Mouse (Mus musculus) telencephalon, adult 2 months (tissue): ENCODE data around the gene Iqgap2.

ENCODE experiments used
- DNase-seq: peaks from one replicate; pipeline ENCODE4 v3.0.0-alpha.2; 2011; ENCODE audit warnings: low read depth, low spot score

Iqgap2 gene

GRCm38 (mm10) chr13:95891491-95891925 is at the start of gene Iqgap2:
Gene Iqgap2, minus strand, starts transcription at chr13:95891922.
- no peak for DNase-seq

- no peak for DNase-seq
Measured at GRCm38 (mm10) chr13:95940811-95941210, 49.1 kb upstream of the Iqgap2 start.

DNA sequence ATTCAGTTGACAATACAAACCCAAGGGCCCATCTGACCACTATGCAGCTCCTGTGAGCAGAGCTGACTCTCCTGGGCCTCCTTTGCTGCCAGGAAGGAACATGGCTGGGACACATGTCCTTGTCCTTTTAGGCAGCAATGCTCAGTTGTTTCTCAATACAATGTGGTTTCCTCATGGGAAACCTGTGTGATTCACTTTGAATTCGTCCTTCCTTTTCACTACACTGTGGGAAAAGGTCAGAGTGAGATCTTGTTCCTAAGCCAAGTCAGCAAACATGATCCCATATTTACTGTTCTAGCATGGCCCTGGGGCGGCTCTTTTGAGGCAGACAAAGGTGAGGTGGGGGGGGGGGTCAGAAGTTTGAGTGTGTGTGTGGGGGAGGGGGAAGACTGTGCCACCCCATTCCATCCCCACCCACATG is 32.5 kb upstream of the Iqgap2 start:
- DNase-seq: no peak

DNA sequence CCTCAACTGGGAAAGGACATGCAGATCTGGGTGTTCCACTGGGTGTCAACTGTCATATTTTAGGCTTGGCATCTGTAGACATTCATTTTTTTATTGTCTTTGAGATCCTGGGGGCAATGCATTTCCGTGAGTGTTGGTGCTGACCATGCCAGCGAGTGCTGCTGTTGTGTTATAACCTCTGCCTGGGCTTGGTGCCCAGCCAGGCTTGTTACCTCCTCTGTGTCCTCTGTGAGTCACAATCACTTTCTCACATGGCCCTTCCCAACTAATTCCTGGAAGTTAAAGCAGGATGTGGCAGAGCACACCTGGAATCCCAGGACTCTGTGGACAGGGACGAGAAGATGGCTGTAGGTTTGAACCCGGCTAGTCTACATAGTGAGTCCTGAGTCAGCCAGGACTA is 30.9 kb upstream of the Iqgap2 start:
- no peak for DNase-seq

DNA sequence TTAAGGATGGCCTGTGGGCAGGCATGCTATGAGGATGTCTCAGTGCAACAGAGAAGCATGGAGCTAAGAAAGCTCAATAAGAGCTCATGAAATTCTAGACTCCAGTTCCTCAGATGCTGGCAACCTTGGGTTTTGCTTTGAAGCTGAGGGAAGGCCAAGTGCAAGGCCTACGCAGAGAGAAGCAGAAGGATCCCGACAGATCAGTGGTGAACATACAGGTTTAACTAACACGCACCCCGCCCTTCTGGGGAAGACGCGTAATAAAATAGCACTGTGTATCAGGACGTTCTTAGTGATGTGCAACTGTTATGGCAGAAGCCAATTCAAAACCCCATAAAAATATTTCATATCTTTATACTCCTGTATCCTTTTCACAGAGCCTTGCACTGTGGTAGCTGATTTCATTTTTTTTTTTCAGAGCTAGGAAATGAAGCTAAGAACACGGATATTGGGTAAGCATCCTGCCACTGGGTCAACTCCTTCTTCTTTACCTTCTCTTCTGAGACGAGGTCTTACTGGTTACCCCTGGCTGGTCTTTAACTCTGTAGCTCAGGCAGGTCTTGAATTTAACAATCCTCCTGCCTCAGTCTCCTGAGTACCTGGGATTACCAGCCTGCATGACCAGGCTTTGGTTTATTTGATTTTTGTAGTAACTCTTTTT is 27.0 kb upstream of the Iqgap2 start:
- no peak for DNase-seq

DNA sequence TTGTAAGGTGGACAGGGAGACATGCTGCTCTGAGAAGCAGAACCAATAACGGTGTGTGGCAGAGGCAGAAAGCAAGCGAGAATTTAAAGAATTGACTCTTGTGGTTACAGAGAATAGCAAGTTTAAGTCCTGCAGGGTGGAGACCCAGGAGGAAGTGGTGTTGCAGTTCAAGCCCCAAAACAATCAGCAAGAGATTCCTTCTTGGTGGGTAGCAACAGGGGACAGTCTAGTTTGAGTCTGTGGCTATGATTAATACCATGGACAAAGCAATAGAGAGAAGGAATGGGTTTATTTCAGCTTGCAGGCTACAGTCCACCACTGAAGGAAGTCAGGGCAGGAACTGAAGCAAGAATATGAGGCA is 21.3 kb upstream of the Iqgap2 start:
- DNase-seq: no peak

- DNase-seq: no peak
Measured at GRCm38 (mm10) chr13:95912157-95913045, 20.7 kb upstream of the Iqgap2 start.

GRCm38 (mm10) chr13:95910270-95910669 is 18.5 kb upstream of the Iqgap2 start:
- DNase-seq: no peak

DNA sequence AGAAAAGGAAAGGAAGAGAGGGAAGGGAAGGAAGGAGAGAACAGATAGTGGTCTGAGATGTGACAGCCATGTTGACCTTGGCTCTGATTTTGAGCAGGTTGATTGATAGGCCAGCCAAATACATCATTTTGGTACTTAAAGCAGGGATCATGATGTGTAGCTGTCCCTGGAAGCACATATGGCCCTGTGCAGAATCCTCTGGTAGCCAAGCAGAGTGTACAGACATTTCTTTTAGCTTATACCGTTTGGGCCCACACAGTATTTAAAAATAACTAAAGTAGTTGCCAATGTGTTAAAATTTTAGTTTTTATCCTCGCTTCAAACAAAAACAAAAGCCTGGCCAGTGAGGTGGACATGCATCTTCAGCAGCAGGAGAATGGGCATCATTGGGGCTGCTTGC is 17.5 kb upstream of the Iqgap2 start:
- DNase-seq: no peak

- DNase-seq: no peak
Measured at GRCm38 (mm10) chr13:95902696-95903095, 11.0 kb upstream of the Iqgap2 start.

DNA sequence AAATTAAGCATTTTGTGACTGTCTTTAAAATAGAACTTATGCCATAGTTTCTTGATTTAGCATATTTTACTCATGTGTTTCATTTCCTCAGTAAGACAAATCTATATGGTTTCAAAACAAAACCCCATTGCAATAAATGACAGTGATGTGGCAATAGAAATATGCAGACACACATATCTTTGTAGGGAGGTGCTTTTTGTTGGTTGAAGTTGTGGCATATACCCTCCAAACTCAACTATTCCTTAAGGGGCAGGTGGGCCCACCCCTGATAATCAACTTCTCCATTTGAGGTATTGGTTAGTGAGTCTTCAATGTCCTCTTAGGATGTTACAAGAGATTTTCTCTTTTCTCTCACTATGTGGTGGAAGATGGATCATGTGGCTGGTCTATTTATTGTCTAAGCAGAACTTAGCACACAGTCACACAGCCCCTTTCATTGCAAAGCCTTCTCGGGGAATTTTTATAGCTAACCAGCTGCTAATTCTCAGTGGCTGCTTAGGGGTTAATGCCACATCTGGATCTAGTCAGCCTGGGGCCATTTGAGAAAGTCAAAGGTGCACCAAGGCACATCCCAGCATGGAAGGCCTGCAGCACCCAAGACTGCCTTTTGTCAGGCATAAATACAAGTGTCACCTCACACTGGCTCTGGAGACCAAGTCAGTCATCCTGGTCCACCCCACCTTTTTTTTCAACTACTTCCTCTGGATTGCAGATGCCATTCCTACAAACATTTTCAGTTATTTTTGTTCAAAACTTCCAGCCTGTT is 8.3 kb upstream of the Iqgap2 start:
- no peak for DNase-seq

- no peak for DNase-seq
Measured at GRCm38 (mm10) chr13:95896501-95896900, 4.8 kb upstream of the Iqgap2 start.

DNA sequence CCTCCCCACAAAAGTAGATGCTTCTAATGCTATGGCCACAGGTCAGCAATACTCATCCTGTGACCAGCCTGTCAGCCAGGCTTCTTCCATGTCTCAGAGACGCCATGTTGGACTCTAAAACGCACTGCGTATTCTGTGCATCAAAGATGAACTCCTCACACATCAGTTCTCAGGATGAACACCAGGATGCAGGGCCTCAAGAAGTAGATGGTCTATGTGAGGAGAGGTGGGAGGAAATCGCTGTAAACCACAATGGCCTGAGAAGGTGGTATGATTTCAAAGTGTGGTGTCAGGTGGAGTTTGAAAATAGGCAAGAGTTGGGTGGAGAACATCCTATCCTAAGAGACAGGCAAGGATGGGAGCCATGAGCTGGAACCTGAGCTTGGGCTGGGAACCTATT is 1.4 kb upstream of the Iqgap2 start:
- DNase-seq: no peak

GRCm38 (mm10) chr13:95892611-95893145 is 956 bp upstream of the Iqgap2 start:
- no peak for DNase-seq

DNA sequence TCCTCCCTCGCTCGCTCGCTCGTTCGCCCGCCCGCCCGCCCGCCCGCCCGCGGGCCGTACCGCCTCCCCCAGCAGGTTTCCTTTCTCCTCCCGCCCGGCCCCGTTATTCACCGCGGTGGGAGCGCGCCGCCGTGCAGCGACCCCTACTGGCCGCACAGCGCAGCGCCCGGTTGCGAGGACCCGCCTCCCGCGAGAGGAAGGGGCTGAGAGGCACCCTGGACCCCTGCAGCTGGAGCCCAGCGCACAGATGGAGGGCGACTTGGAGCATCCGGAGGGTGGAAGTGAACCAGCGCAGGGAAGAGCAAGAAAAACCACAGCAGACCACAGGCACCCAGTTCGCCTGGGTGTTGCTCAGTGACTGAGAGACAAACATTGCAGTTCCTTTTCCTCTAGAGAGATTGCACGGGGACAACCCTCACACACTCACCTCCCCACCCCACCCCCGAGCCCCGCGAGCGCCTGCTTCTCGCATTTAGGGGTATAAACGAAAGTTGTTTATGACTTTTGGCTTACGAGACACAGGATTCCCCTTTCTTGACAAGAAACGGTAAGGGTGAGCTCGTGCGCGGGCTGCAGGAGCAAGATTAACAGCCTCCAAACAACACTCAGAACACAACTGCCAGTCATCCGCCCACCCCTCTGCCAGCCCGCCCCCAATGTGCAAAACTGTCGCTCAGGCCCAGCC is 346 bp upstream of the Iqgap2 start:
- no peak for DNase-seq

GRCm38 (mm10) chr13:95890851-95891471 is 761 bp downstream of the Iqgap2 start:
- no peak for DNase-seq

DNA sequence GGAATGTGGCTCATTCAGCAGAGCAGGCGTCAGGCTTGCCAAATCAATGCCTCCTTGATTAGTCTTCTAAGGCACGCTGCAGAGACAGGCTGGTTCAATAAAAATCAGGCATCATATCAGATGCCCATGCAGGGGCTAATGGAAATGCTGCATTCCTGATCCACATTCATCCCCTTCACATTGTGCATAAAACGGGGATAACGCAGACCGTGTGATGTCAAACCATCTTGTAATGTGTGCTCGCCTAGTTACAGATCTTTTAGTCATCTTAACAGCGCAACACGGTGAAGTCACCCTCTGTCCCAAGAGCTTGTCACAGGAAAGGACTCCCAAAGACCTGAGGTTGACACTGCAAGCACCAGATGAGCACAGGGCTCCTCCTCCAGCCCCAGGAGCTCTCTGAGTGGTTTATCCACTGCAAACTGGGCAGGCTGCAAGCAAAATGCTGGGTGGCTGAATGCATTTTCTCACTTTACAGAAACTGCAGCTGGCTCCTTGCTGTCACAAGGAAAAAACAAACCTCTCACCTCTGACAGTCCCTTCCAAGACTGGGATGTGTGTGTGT is 1.7 kb downstream of the Iqgap2 start:
- DNase-seq: no peak

DNA sequence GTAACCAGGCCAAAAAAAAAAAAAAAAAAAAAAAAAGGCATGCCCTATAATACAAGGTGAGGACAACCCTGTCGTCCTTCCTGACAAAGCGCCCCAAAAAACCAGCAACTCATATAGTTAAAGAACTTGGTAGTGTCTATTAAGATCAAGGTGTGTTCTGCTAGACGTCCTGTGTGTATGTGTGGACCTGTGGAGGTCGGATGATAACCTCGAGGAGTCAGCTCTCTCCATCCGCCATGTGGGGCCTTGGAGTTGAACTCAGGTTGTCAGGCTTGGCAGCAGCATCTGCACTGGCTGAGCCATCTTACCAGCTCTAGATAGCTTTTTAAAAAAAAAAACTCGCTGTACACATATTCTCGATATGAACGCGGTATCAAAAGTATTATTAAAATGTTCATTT is 2.4 kb downstream of the Iqgap2 start:
- no peak for DNase-seq

DNA sequence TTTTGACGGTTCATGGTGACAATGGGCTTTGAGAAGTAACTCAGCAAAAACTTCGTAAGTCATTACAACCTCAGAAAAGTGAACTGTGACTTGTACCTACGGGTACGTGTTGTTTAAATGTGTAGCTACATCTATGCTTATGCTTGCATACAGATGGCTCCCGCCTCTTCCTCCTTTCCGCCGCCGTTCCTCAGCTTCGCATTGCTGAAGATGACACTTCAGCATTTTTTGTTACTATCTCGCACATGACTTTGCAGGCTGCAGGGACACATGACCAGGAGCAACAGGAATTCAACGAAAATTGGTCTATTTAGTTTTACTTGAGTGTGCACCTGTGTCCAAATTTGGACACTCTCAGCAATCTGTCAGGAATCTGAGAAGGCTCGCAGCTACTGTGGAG is 3.1 kb downstream of the Iqgap2 start:
- DNase-seq: no peak

GRCm38 (mm10) chr13:95888170-95888569 is 3.6 kb downstream of the Iqgap2 start:
- no peak for DNase-seq

GRCm38 (mm10) chr13:95887375-95887774 is 4.3 kb downstream of the Iqgap2 start:
- DNase-seq: no peak
